Mouse (Mus musculus): ENCODE data around the gene Ckm. TPM values are rescaled to one million over a fixed set of nuclear protein-coding genes. Genes with fewer than 3 reads are reported as not detected.

The Ckm gene
- polyA plus RNA-seq, 1 experiment from 2014 or later: not detected

- Histone ChIP-seq H3K4me2 (ENCODE audit: low read depth, low read length, severe bottlenecking) (no peak overlapping the region), H3K27ac (ENCODE audit: low read depth, low read length) (no peak overlapping the region), H3K4me3 (ENCODE audit: low read depth, low read length) (no peak overlapping the region), H3K4me1 (replicated peaks; ENCODE audit: control insufficient read depth, insufficient read depth, low read length) (no peaks in the 10 kb centered on the region), H3K9me3 (ENCODE audit: control insufficient read depth, low read length) (no peaks in the 10 kb centered on the region), H3K27me3 (ENCODE audit: control insufficient read depth, insufficient read depth, low read length) (no peaks in the 10 kb centered on the region), H3K9ac (ENCODE audit: low read length) (no peak overlapping the region), H3K36me3 (ENCODE audit: control insufficient read depth, insufficient read depth, low read length) (no peaks in the 10 kb centered on the region)
- ATAC-seq (replicated peaks; ENCODE audit: low FRiP score) (no peak), DNase-seq (ENCODE audit: low spot score) (no peak)
- WGBS: 87% methylated on average over 18 of the region's 18 CpGs
Observed at GRCm38 (mm10) chr7:19375368-19375767, 29.2 kb upstream of the Ckm start.

- Histone ChIP-seq H3K9me3 (ENCODE audit: control insufficient read depth, low read length) (no peaks in the 10 kb centered on the region), H3K36me3 (ENCODE audit: control insufficient read depth, insufficient read depth, low read length) (no peaks in the 10 kb centered on the region), H3K4me1 (replicated peaks; ENCODE audit: control insufficient read depth, insufficient read depth, low read length) (no peaks in the 10 kb centered on the region), H3K4me2 (ENCODE audit: low read depth, low read length, severe bottlenecking) (no peak overlapping the region), H3K27me3 (ENCODE audit: control insufficient read depth, insufficient read depth, low read length) (no peaks in the 10 kb centered on the region), H3K9ac (ENCODE audit: low read length) (no peak overlapping the region), H3K4me3 (ENCODE audit: low read depth, low read length) (no peak overlapping the region), H3K27ac (ENCODE audit: low read depth, low read length) (no peak overlapping the region)
- ATAC-seq (replicated peaks; ENCODE audit: low FRiP score): no peak
- no peak for DNase-seq (ENCODE audit: low spot score)
- WGBS: 86% methylated on average over 4 of the region's 4 CpGs
Observed at GRCm38 (mm10) chr7:19376019-19376418, 28.6 kb upstream of the Ckm start.

GRCm38 (mm10) chr7:19378049-19378448 is 26.5 kb upstream of the Ckm start:
- Histone ChIP-seq H3K9ac (ENCODE audit: low read length) (no peak overlapping the region), H3K9me3 (ENCODE audit: control insufficient read depth, low read length) (no peaks in the 10 kb centered on the region), H3K4me3 (ENCODE audit: low read depth, low read length) (no peak overlapping the region), H3K27ac (ENCODE audit: low read depth, low read length) (no peak overlapping the region), H3K4me2 (ENCODE audit: low read depth, low read length, severe bottlenecking) (no peak overlapping the region), H3K27me3 (ENCODE audit: control insufficient read depth, insufficient read depth, low read length) (no peaks in the 10 kb centered on the region), H3K4me1 (replicated peaks; ENCODE audit: control insufficient read depth, insufficient read depth, low read length) (no peaks in the 10 kb centered on the region; the same call in 1 of the 2 replicates), H3K36me3 (ENCODE audit: control insufficient read depth, insufficient read depth, low read length) (no peaks in the 10 kb centered on the region)
- 74% methylated on average over 8 of the region's 8 CpGs for WGBS
- DNase-seq (ENCODE audit: low spot score) (no peak), ATAC-seq (replicated peaks; ENCODE audit: low FRiP score) (no peak)

GRCm38 (mm10) chr7:19381377-19382165 is 23.0 kb upstream of the Ckm start, which contains the start of gene Ercc2:
TSS of gene Ercc2 (plus strand) at chr7:19382010.
- WGBS: 8% methylated on average over 43 of the region's 48 CpGs

GRCm38 (mm10) chr7:19382166-19382541 is 22.4 kb upstream of the Ckm start:
- ATAC-seq (replicated peaks; ENCODE audit: low FRiP score) (no peak; the same call in 1 of the 2 replicates), DNase-seq (ENCODE audit: low spot score) (no peak)
- peaks cover 3% of the 10 kb centered on the region; the same call in 1 of the 2 replicates for H3K4me1 ChIP-seq (replicated peaks; ENCODE audit: control insufficient read depth, insufficient read depth, low read length)
- H3K36me3 ChIP-seq (ENCODE audit: control insufficient read depth, insufficient read depth, low read length): peaks cover 5% of the 10 kb centered on the region
- peak overlapping the region; percentile 75 for H3K9ac ChIP-seq (ENCODE audit: low read length)
- under 1% methylated on average over 20 of the region's 37 CpGs for WGBS
- peak overlapping the region; percentile 73 for H3K4me2 ChIP-seq (ENCODE audit: low read depth, low read length, severe bottlenecking)
- peak overlapping the region; percentile 67 for H3K4me3 ChIP-seq (ENCODE audit: low read depth, low read length)
- H3K27ac ChIP-seq (ENCODE audit: low read depth, low read length): peak overlapping the region; percentile 7; the same call in 1 of the 2 replicates
- H3K9me3 ChIP-seq (ENCODE audit: control insufficient read depth, low read length): no peaks in the 10 kb centered on the region
- H3K27me3 ChIP-seq (ENCODE audit: control insufficient read depth, insufficient read depth, low read length): no peaks in the 10 kb centered on the region

More at GRCm38 (mm10) chr7:19381377-19382165, 23.0 kb upstream of the Ckm start, which contains the start of gene Ercc2:
- Histone ChIP-seq H3K4me2 (ENCODE audit: low read depth, low read length, severe bottlenecking) (peak within 1 kb of the TSS; percentile 73), H3K36me3 (ENCODE audit: control insufficient read depth, insufficient read depth, low read length) (peaks cover under 1% of the 10 kb centered on the region), H3K9me3 (ENCODE audit: control insufficient read depth, low read length) (no peaks in the 10 kb centered on the region), H3K4me3 (ENCODE audit: low read depth, low read length) (peak within 1 kb of the TSS; percentile 67), H3K4me1 (replicated peaks; ENCODE audit: control insufficient read depth, insufficient read depth, low read length) (peaks cover 3% of the 10 kb centered on the region; the same call in 1 of the 2 replicates), H3K27me3 (ENCODE audit: control insufficient read depth, insufficient read depth, low read length) (no peaks in the 10 kb centered on the region), H3K27ac (ENCODE audit: low read depth, low read length) (peak within 1 kb of the TSS; percentile 7; the same call in 1 of the 2 replicates), H3K9ac (ENCODE audit: low read length) (peak within 1 kb of the TSS; percentile 75)
- DNase-seq (ENCODE audit: low spot score): peak; percentile 99
- ATAC-seq (replicated peaks; ENCODE audit: low FRiP score): peak; percentile 96

- H3K27me3 ChIP-seq (ENCODE audit: control insufficient read depth, insufficient read depth, low read length): no peaks in the 10 kb centered on the region
- no peak overlapping the region for H3K4me3 ChIP-seq (ENCODE audit: low read depth, low read length)
- H3K9ac ChIP-seq (ENCODE audit: low read length): no peak overlapping the region
- no peak for DNase-seq (ENCODE audit: low spot score)
- ATAC-seq (replicated peaks; ENCODE audit: low FRiP score): no peak
- H3K4me1 ChIP-seq (replicated peaks; ENCODE audit: control insufficient read depth, insufficient read depth, low read length): peaks cover 3% of the 10 kb centered on the region; the same call in 1 of the 2 replicates
- no peaks in the 10 kb centered on the region for H3K9me3 ChIP-seq (ENCODE audit: control insufficient read depth, low read length)
- H3K27ac ChIP-seq (ENCODE audit: low read depth, low read length): no peak overlapping the region
- peaks cover 11% of the 10 kb centered on the region for H3K36me3 ChIP-seq (ENCODE audit: control insufficient read depth, insufficient read depth, low read length)
- no peak overlapping the region for H3K4me2 ChIP-seq (ENCODE audit: low read depth, low read length, severe bottlenecking)
- WGBS: 85% methylated on average over 9 of the region's 9 CpGs
Observed at GRCm38 (mm10) chr7:19383708-19384107, 20.9 kb upstream of the Ckm start.

GRCm38 (mm10) chr7:19388699-19389413 is 15.7 kb upstream of the Ckm start:
- no peaks in the 10 kb centered on the region for H3K9me3 ChIP-seq (ENCODE audit: control insufficient read depth, low read length)
- no peaks in the 10 kb centered on the region; the same call in 1 of the 2 replicates for H3K4me1 ChIP-seq (replicated peaks; ENCODE audit: control insufficient read depth, insufficient read depth, low read length)
- no peak overlapping the region for H3K9ac ChIP-seq (ENCODE audit: low read length)
- WGBS: 77% methylated on average over 10 of the region's 10 CpGs
- H3K36me3 ChIP-seq (ENCODE audit: control insufficient read depth, insufficient read depth, low read length): peaks cover 24% of the 10 kb centered on the region
- no peak overlapping the region for H3K4me2 ChIP-seq (ENCODE audit: low read depth, low read length, severe bottlenecking)
- peak overlapping the region; percentile 39; the same call in 1 of the 2 replicates for H3K27ac ChIP-seq (ENCODE audit: low read depth, low read length)
- no peak overlapping the region for H3K4me3 ChIP-seq (ENCODE audit: low read depth, low read length)
- ATAC-seq (replicated peaks; ENCODE audit: low FRiP score): no peak
- no peaks in the 10 kb centered on the region for H3K27me3 ChIP-seq (ENCODE audit: control insufficient read depth, insufficient read depth, low read length)
- no peak for DNase-seq (ENCODE audit: low spot score)

GRCm38 (mm10) chr7:19394484-19394883 is 10.1 kb upstream of the Ckm start:
- H3K9me3 ChIP-seq (ENCODE audit: control insufficient read depth, low read length): no peaks in the 10 kb centered on the region
- H3K27ac ChIP-seq (ENCODE audit: low read depth, low read length): no peak overlapping the region
- no peak overlapping the region for H3K9ac ChIP-seq (ENCODE audit: low read length)
- peaks cover 17% of the 10 kb centered on the region; the same call in 1 of the 2 replicates for H3K36me3 ChIP-seq (ENCODE audit: control insufficient read depth, insufficient read depth, low read length)
- no peak overlapping the region for H3K4me3 ChIP-seq (ENCODE audit: low read depth, low read length)
- no peak overlapping the region for H3K4me2 ChIP-seq (ENCODE audit: low read depth, low read length, severe bottlenecking)
- 89% methylated on average over 8 of the region's 8 CpGs for WGBS
- no peak for DNase-seq (ENCODE audit: low spot score)
- no peak for ATAC-seq (replicated peaks; ENCODE audit: low FRiP score)
- 0 out of 2 replicates have a peak, but pooled peaks cover 2% of the 10 kb centered on the region for H3K27me3 ChIP-seq (ENCODE audit: control insufficient read depth, insufficient read depth, low read length)
- H3K4me1 ChIP-seq (replicated peaks; ENCODE audit: control insufficient read depth, insufficient read depth, low read length): no peaks in the 10 kb centered on the region; the same call in 1 of the 2 replicates

All from forebrain, embryonic 11.5 days (tissue).